Mouse (Mus musculus) naive thymus-derived CD4-positive, alpha-beta T cell, adult 2 months (primary cell): ENCODE results near the gene Gabpb2.
"Not testable (repeated sequence)": the region's sequence is repeated elsewhere in the genome, so short reads cannot be mapped to it uniquely, and the experiment has no call there.

ENCODE experiments used
- DNase-seq: peaks from one replicate; pipeline ENCODE4 v3.0.0-alpha.2; 2011; ENCODE audit warnings: low read depth

Gene Gabpb2

DNA sequence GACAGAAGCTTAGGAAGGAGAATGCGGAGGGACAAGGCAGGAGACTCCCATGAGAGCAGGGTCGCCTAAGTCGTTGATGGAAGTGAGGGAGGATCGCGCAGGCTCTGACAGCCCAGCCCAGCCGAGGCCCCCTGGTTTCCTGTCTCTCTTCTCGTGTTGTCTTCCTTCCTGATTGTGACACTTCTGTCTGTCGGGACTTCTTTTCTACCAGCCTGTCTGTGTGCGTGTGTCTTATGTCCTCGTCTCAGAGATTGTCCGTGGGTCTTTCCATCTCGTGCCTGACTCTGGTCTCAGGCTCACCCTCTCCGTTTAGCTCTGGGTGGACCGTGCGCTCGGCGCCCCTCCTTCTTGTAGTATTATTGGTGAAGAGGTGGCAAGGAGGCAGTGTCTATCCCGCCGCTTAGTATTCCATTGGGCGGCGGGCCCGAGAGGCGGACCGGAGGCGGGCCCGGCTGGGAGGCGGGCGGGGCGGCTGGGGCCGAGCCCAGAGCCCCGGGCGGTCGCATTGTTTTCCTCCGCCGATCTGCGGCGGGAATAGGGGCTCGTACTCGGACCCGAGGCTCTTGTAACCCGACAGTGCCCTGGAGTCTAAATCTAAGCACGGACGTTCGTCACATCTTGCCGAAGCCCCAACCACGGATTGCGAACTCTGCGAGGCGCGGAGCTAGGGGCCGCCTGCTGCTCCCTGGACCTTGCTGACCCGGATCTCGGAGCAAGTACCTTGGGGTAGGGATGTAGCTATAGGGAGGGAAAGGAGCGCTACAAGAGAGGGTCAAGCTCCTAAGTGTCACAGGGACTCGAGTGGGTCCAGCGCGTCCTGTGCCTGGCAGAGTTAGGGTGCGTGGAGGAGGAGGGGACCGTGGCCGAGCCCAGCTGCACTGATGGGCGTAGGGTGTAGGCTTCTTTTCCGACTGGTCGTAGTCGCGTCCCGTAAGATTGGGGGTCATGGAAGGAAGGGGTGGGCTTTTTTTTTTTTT, 57.4 kb downstream of the Gabpb2 start, which contains the start of gene Sema6c:
TSS of gene Sema6c (plus strand) at position 471 of the 977 bp plus-strand sequence.
- peak; percentile 90 for DNase-seq

DNA sequence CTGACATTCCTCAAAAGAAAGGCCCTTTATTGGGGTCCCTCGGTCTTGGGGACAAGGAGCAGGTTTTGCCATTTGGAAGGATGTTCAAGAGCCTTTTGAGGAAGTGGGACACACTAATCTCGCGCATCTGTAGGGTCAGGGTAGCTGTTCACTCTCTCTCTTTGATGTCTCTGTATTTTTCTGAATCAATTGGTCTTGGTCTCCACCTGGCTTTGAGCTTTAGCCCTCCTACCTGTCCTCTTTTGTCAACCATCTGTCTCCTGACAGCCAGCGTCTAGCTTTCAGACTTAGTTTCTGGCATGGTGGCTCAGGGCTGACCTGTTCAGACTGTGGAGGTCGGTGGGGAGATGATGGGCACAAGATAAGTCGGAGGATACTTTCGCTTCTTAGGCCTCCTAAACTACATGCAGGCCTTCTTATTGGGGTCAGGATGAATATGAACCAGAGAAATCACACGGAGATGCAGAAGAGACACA, 58.2 kb downstream of the Gabpb2 start:
- no peak for DNase-seq

DNA sequence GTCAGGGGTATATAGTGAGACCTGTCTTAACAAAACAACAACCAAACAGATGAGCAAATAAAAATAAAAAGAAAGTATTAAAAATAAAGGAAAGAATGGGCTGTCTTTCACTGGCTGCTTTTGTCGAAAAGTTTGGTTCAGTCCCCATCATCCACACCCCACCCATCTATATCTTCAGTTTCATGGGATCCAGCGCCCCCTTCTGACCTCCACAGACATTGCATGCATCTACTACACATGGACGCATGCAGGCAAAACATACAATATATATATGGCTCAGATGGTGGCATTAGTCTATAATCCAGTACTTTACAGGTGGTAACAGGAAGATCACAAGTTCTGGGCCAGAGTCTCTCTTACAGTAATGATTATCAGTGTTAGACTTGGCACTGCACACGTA, 63.8 kb downstream of the Gabpb2 start:
- peak; percentile 86 for DNase-seq

DNA sequence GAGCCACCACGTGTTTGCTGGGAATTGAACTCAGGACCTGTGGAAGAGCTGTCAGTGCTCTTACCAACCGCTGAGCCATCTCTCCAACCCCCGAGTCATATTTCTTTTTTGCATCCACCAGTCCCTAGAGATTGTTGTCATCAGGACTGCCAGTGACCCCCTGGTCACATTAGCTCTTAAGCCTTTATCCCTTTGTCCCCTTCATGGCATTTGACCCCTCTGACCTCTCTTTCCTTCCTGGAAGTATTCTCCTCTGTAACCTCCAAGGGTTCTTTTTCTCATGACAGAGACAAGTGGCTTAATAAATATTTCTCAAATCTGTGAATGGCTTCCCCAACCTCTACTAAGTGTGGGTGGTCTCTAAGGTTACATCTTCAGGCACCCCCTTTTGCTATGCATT, 69.8 kb downstream of the Gabpb2 start:
- no peak for DNase-seq

DNA sequence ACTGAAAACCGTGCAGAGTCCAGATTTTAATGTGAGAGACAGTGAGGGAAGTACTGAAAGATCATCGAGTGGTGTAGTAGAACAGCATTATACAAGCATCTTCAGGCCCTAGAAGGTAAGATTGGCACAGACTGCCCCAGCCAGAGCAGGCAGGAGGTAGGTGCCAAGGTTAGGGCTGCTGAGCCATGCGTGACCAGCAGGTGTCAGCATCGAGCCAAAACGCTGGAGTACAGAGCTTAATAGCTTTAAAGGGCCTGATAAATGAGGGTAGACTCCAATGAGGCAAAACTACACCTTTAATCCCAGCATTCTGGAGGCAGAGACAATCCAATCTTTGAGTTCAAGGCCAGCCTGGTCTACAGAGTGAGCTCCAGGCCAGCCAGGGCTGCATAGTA, 75.1 kb downstream of the Gabpb2 start:
- peak; percentile 95 for DNase-seq

DNA sequence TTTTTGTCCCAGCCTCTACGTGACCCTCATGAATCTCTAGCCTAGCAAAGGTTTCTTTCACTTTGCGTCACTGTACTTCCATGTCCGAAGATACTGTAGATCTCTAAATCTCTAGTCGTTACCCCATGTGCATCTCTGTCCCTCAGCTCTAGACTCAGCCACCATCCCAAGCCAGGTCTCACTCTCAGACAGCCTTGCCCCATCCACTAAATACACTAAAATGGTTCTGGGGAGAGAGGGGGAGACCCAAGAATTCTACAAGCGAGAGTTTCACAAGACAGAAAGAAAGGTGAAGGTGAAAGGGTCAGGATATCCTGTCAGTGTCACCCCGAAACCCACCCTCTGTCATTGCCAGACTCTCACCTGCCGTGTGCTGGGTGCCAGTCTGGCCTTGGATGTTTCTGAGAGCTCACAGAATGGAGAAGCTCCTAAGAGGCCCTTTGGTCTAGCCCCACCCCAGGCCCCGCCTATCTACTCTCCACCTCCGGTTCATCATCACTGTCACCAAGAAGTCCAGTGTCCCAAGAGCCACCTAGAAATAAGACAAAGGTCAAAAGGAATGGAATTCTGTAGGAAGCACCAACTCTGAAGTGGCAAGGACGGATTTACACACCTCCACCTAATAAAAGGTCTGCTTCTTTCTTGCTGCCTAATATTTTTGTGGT, 75.6 kb downstream of the Gabpb2 start, which contains the start of gene Tnfaip8l2:
TSS of gene Tnfaip8l2 (minus strand) at position 409 of the 665 bp plus-strand sequence.
- DNase-seq = peak; percentile 74

DNA sequence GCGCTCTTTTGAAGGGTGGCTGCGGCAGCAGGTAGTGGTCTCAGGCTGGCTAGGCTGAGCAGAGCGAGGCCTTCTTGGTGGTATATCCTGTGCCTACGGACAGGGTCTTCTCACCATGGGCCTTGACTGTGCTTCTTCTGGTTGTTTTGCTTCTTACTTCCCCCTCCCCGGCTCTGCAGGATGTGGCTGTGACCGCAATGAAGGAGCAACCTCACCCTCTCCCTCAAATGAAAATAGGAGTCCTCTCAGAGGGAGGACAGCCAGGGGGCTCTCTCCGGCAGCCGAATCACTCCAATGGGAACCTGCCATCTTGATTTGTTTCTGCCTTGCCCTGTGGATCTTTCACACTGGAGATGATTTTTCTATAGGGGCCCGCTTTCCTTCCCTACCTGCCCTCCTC, 76.2 kb downstream of the Gabpb2 start:
- DNase-seq = peak; percentile 84

DNA sequence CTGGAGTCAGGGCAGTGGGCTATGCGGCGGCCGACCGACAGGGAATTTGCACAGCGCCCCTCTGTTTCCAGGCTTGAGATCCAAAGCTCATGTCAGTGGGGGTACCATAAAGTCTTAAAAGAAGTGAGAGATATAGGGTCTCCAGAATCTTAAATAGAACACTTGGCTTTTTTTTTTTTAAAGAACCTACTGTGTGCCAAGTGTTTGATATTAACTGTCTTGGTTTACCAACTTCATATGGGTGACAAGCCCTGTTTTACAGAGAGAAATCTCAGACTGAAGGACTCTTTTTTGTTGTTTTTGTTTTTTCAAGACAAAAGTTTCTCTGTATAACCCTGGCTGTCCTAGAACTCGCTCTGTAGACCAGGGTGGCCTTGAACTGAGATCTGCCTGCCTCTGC, 76.9 kb downstream of the Gabpb2 start:
- no peak for DNase-seq

DNA sequence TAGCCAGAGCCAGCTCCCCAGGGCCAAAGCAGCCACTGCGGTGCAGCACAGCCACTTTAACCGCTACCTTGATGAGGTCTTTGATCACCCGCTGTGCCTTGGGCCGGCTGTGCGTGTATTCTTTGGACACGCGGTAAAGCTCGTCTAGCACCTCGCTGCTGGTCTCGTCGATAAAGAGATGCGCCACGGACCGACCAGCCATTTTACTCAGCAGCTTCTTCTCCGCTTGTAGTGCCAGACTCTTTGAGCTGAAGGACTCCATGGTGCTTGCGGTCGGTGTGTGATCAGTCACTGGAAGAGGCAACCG, 77.5 kb downstream of the Gabpb2 start:
- no peak for DNase-seq

DNA sequence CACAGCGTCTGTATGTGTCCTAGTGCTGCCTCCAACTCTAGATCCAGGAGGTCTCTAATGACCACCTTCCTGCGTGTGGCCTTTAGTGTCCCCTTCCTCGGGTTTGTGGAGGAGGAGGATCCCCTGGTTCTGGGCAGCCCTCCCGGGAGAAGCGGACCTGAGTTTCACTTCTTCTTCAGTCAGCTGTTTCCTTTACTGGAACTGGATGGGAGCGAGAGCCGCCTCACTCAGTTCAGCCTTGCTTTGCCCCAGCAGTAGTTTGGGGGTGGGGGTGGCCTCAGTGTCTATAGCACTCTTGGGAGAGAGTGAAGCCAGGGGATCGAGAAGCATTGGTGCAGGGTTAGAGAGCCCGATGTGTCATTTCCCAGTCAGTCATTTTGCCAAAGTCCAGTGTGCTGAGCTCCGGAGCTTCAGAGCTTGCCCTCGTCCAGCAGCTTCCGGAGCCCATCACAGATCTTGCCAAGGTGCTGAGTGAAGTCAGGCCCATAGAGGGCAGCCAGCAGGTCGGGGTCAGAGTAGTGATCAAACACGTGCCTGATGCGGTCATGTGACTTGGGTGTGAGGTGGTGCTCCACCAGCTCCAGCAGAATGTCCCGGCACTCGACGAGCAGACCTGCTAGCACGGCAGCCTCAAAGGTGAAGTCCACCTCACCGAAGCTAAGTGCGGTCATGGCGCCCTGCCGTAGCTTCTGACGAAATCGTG, 78.0 kb downstream of the Gabpb2 start:
- no peak for DNase-seq

DNA sequence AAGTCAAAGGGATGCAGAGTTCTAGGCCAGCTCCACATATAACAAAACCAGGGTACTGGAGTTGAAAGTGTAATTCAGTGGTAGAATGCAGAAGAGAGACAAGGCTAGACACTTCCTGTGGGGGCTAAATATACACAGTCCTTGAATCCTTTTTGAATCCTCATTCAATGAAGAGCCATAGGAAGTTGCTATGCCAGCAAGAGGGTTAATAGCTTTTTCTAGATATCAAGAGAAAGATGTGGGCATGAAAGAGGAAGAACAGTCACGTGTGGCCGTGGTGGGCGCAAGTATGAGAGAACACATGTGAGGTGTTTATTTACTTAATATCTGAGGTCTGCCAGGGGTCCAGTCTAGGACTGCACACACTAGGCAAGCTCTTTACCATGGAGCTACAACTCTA, 81.4 kb downstream of the Gabpb2 start:
- peak; percentile 38 for DNase-seq

DNA sequence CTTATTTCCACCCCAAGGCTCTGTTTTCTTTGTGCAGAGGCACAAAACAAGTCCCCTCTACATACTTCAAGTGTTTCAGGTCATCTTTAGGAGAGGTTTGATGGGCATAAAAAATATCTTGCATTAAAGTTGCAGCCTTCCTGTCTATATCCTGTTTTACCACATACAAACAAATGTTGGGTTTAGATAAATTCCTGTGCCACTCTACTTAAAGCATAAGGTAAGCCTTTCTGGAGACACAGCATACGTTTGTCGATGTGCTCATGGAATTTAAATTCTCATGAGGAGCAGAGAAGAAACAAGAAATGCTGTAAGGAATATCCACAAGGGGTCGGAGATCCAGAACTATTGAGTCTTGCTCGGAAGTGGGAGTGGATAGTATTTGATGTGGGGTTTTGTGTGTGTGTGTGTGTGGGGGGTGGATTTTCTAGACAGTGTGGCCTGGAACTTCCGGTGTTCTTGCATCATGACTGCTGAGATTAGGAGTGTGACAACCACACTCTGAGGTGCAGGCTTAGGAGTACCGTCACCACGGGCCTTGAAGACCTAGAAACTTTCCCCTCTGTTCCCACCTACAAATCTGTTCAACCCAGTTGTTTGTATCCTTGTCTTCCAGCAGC, 82.2 kb downstream of the Gabpb2 start:
- DNase-seq = peak; percentile 89

DNA sequence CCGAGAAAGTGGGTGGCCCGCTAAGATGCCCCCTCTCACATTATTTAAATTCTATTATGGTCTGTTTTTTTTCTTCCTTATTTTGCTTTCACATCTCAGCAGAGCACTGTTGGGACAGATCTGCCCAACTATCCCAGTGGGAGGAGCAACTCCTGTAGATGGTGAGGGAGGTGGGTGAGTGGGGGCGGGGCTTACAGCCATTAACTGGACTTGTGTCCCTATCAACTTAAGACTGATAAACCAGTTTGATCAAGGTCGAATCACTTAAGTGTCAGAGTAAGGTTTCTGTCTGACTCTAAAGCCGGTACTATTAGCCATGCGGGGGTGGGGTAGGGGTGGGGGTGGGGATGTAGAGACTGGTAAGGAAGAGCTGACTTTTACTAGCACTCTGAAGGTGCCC, 82.7 kb downstream of the Gabpb2 start:
- no peak for DNase-seq

DNA sequence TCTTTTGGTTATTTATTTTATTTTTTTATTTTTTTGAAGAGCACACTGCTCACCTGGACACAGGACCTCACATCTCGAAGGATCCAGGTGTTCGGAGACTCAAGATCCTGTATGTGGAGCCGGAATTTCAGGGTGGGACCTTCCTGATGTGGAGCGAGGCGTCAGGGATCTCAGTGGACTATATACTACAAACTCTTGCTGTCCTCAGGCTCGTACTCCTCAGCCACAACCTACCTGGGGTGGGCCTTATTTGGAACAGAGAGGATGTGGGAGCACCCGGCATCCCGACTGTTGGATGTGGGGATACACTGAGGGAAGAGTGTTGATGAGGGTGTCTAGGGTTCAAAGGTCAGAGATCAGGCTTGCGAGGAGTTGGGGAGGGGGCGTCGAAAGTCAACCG, 83.6 kb downstream of the Gabpb2 start:
- DNase-seq = not testable (repeated sequence)

DNA sequence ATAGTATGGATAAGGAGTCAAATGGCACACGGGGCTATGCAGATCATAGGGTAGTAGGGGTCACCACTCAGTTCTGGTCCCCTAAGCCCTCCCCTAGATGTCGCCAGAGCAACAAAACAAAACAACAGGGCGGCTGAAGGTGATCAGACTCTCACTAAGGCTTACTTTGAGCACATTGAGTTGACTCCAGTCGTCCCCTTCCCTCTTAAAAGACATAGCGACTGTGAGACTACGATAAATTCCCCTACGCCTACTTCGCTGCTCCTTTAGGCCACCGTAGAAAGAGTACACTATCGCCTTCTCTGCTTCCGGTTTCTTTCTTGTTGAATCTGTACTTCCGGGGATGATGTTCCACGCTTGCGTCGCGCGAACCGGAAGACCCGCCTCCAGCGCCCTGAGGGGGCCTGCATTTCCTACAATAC, 84.0 kb downstream of the Gabpb2 start, which contains the start of the genes Scnm1 and Lysmd1:
TSS of gene Scnm1 (minus strand) at position 332 of the 422 bp plus-strand sequence.
TSS of gene Lysmd1 (plus strand) at position 409 of the 422 bp plus-strand sequence.
- DNase-seq = peak; percentile 95

DNA sequence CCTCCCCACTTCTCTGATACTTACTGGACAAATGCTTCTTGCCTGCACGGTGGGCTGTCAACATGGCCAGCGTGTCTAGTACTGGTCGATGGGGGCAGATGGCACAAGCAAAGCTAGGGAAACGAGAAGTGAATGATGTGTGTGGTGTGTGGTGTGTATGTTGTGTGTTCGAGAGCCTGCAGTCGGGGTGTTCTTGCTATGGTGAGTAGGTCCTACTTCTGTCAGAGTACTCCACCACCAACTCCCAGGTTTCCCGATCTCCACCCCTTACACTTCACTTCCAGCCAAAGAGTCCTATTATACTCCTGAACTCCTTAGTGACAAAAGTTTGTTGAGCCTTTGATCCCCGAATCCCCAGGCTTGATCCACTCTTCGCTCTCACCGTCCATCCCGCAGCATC, 84.5 kb downstream of the Gabpb2 start:
- peak; percentile 24 for DNase-seq

DNA sequence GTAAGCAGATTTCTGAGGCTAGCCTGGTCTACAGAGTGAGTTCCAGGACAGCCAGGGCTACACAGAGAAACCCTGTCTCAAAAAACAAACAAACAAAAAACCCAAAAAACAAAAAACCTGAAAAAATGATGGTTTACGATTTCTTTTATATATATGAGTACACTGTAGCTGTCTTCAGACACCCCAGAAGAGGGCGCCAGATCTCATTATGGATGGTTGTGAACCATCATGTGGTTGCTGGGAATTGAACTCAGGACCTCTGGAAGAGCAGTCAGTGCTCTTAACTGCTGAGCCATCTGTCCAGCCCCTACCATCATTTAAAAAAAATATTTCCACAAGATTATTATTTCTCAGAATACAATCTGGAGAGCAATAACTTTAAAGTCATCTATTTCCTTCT, 85.3 kb downstream of the Gabpb2 start:
- DNase-seq = not testable (repeated sequence)
